Mouse (Mus musculus) kidney, adult 2 months (tissue): ENCODE results near the gene Lix1l.

Experiments
- CTCF ChIP-seq: fragments of 200-500 bp; conservative IDR thresholded peaks from 2 replicates; pipeline ENCODE4 v1.5.1; 2011; ENCODE audit warnings: low read depth, mild to moderate bottlenecking, control low read depth, low read length, moderate library complexity, mixed read lengths; ENCODE audit not compliant: insufficient read depth, insufficient read length
- POLR2A ChIP-seq: fragments of 200-500 bp; IDR thresholded peaks from one replicate; pipeline ENCODE4 v1.6.1; 2011; ENCODE audit warnings: low read depth, low read length, control low read depth

DNA sequence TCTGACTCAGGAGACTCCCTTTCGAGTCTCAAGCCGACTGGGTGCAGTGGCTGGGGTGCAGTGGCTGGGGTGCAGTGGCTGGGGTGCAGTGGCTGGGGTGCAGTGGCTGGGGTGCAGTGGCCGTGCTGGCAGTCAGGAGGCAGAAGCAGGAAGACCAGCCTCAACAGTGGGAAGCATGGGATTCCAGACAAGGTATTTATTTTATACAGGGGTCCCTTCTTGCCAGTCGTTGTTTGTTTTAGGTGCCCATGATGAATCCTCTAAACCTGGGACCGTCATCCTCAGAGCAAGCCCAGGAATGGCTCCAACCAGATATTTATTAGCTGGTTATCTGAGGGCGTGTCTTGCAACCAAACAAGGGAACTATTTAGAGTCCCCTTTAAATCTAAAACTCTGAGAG is 47.3 kb upstream of the Lix1l start:
- TF ChIP-seq CTCF: no peak
- no peak for TF ChIP-seq POLR2A
